7 mouse cellular contexts compared by ENCODE assay signal in genomic region chr11:119237568-119238304, GRCm38 (mm10). TPM values are rescaled to one million over a fixed set of nuclear protein-coding genes. Genes with fewer than 3 reads are reported as not detected.
DNase-seq lines count a peak whose midpoint lies in the region; ATAC-seq and TF ChIP-seq lines count a peak whose summit lies in the region.

No protein-coding gene starts in this region.

- H3K79me2 ChIP-seq in heart, adult 2 months (replicated peaks; ENCODE audit: control insufficient read depth, insufficient read depth, low read length): no peaks in the 10 kb centered on the region

- DNase-seq in CD4-positive, CD25-positive, alpha-beta regulatory T cell, adult 2 months (ENCODE audit: low read depth, low spot score): peak; percentile 75
- peak; percentile 69 for DNase-seq in R1 (ENCODE audit: low read depth, low spot score)
- peak; percentile 56 to 65 for DNase-seq in heart, adult 2 months
- DNase-seq in kidney, postnatal 10 days: peak; percentile 59
- peak; percentile 42 to 55 for DNase-seq in thymus, adult 18-20 months
- DNase-seq in cerebellum, adult 18-20 months: no peak

- 0 out of 2 replicates have a peak, but pooled peaks have one; percentile 20 for TF ChIP-seq POLR2A in heart, adult 2 months (IDR thresholded peaks at IDR 0.05; ENCODE audit: insufficient read depth, low read depth, low read length)

- TF ChIP-seq EP300 in heart, adult 2 months (IDR thresholded peaks at IDR 0.05; ENCODE audit: insufficient read depth, low read depth, low read length): no peak

- H3K4me3 ChIP-seq in heart, adult 2 months: peak overlapping the region; percentile 35

- ATAC-seq in megakaryocyte progenitor cell, adult 5-6 weeks (replicated peaks; ENCODE audit: poor library complexity): peak; percentile 76

- no peaks in the 10 kb centered on the region for H3K36me3 ChIP-seq in heart, adult 2 months (ENCODE audit: control insufficient read depth, insufficient read depth, low read length)

- no peak for TF ChIP-seq CTCF in heart, adult 2 months (IDR thresholded peaks at IDR 0.05)

- peaks cover 2% of the 10 kb centered on the region for H3K4me1 ChIP-seq in heart, adult 2 months (ENCODE audit: control insufficient read depth, insufficient read depth, low read length)

- no peaks in the 10 kb centered on the region for H3K27me3 ChIP-seq in heart, adult 2 months (ENCODE audit: control insufficient read depth, insufficient read depth, low read length)

- WGBS in heart, adult 2 months: 13% methylated on average over 20 of the region's 20 CpGs

- H3K9ac ChIP-seq in heart, adult 2 months (ENCODE audit: low read depth, low read length): peak overlapping the region; percentile 38; the same call in 1 of the 2 replicates

- no peak overlapping the region for H3K27ac ChIP-seq in heart, adult 2 months

- intact Hi-C loops in heart, adult 2 months (cut with DNase I): no loop called here

RNA-seq across cellular contexts. Expression of gene Ccdc40, which starts 9.4 kb away (rescaled TPM):
- total RNA-seq in heart, adult 2 months (2021): under 1 TPM in 1 of 2 experiments, not detected in 1; 0.21 TPM
- polyA plus RNA-seq in heart, adult 2 months (2012; rRNA removed): 0.44 and 0.59 TPM in 2 replicates
- total RNA-seq in megakaryocyte progenitor cell, adult 5-6 weeks (2015): 4.4 and 4.9 TPM in 2 replicates
- total RNA-seq in megakaryocyte progenitor cell, adult 5-6 weeks (2017): 11.2 and 14.3 TPM in 2 replicates

RNA-seq across cellular contexts. Expression of gene Tbc1d16, which starts 9.4 kb away (rescaled TPM):
- total RNA-seq in heart, adult 2 months (2021): 10 to 100 TPM; 61.0 to 73.7 TPM
- polyA plus RNA-seq in heart, adult 2 months (2012; rRNA removed): 26.0 and 53.7 TPM in 2 replicates
- total RNA-seq in megakaryocyte progenitor cell, adult 5-6 weeks (2015): 1.9 and 2.1 TPM in 2 replicates
- total RNA-seq in megakaryocyte progenitor cell, adult 5-6 weeks (2017): 2.1 and 3.0 TPM in 2 replicates

RNA-seq across cellular contexts. Expression of gene Gaa, which starts 30.0 kb away (rescaled TPM):
- 100 to 1,000 TPM in 1 of 2 experiments, 10 to 100 TPM in 1; 89.3 to 102 TPM for total RNA-seq in heart, adult 2 months (2021)
- 165 and 186 TPM in 2 replicates for polyA plus RNA-seq in heart, adult 2 months (2012; rRNA removed)
- 29.4 and 29.5 TPM in 2 replicates for total RNA-seq in megakaryocyte progenitor cell, adult 5-6 weeks (2015)
- 25.2 and 26.9 TPM in 2 replicates for total RNA-seq in megakaryocyte progenitor cell, adult 5-6 weeks (2017)

Comparison
In these comparisons a context has a peak if more than half of its experiments do, and no peak if none do; other contexts are left out.
1. DNase-seq: peak in CD4-positive, CD25-positive, alpha-beta regulatory T cell, adult 2 months (single experiment), R1 (single experiment), heart, adult 2 months (2 of 2), kidney, postnatal 10 days (single experiment) and thymus, adult 18-20 months (2 of 2); none in cerebellum, adult 18-20 months (0 of 2).
2. RNA of gene Ccdc40, which starts 9.4 kb away (total RNA-seq): 4.4 to 14.3 TPM in megakaryocyte progenitor cell, adult 5-6 weeks; 0.21 TPM in heart, adult 2 months; every median in the first group is over 4 times any median in the second.
3. RNA of gene Tbc1d16, which starts 9.4 kb away (total RNA-seq): 61.0 to 73.7 TPM in heart, adult 2 months; 1.9 to 3.0 TPM in megakaryocyte progenitor cell, adult 5-6 weeks; every median in the first group is over 10 times any median in the second.